Mouse (Mus musculus): ENCODE data around the gene Gm21970.
A peak's percentile ranks its signal among the peaks of the same experiment; 100 is the strongest.

Gm21970 gene

DNA sequence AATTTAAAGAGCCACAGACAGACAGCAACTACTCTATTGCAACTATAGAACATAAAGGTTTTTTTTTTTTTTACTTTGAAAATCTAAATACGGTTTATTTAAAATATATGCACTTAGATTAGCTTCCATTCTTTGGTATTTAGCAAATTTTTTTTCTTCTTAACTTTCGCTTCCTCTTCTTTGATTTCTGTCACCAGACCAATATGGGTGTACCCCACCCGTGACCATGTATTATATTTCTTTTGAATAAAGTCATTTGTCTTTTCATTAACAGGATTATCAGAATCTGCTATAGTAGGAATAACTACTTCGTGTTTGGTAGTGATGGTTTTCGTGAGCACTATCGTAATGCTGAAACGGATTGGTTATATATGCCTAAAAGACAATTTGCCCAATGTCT lies 7.4 kb downstream of the Gm21970 start:
- no peak for DNase-seq (ENCODE audit: extremely low read depth, insufficient read length, low spot score)

DNA sequence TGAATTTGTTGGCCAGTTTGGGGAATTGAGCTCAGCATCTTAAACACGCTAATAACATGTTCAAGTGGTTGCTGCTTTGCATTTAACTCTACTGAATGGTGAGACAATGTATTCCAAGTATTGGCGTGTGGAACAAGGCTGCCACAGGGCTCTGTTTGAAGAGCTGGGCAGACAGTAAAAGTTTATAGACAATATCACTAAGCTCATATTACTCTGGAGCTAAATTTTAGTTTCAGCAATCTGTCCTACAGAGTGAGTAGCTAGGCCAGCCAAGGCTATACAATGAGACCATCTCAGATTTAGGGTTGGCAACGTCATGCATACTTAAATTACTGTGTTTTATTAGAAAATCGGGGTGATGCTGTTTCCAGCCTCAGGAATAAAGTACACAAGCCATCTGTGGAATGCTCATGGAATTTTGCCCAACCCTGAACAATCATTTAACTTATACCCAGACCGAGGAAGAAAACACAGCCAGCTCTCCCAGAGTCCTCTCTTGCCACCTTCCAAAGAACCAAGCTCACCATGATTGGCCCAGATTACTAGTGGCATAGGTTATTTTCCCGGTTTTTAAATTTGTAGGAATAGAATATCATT lies 10.1 kb downstream of the Gm21970 start:
- DNase-seq (ENCODE audit: extremely low read depth, insufficient read length, low spot score): no peak

DNA sequence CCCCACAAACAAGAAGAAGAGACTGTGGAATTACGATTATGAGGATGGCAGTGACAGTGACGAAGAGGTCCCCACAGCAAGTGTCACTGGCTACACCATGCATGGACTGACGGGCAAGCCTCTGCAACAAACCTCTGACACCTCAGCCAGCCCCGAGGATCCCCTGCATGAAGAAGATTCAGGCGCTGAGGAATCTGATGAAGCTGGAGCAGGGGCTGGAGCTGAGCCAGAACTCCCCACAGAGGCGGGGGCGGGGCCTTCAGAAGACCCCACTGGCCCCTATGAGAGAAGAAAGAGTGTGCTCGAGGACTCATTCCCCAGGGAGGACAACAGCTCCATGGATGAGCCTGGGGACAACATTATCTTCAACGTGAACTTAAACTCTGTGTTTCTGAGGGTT lies 12.3 kb downstream of the Gm21970 start:
- no peak for DNase-seq (ENCODE audit: extremely low read depth, insufficient read length, low spot score)

DNA sequence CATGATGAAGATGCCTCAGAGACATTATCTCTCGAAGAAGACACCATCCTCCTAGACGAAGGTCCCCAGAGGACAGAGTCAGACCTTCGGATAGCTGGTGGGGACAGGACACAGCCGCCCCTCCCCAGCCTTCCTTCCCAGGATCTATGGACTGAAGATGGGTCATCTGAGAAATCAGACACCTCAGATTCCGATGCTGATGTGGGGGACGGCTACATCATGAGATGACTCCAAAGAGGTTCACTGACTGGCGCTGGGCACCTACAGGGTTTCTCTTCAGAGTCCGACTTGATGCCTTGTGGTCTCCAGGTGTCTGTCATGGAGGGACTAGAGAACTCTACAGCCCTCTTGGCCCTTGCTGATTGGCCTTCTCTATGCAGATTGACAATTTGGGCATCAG lies 12.7 kb downstream of the Gm21970 start:
- no peak for DNase-seq (ENCODE audit: extremely low read depth, insufficient read length, low spot score)

DNA sequence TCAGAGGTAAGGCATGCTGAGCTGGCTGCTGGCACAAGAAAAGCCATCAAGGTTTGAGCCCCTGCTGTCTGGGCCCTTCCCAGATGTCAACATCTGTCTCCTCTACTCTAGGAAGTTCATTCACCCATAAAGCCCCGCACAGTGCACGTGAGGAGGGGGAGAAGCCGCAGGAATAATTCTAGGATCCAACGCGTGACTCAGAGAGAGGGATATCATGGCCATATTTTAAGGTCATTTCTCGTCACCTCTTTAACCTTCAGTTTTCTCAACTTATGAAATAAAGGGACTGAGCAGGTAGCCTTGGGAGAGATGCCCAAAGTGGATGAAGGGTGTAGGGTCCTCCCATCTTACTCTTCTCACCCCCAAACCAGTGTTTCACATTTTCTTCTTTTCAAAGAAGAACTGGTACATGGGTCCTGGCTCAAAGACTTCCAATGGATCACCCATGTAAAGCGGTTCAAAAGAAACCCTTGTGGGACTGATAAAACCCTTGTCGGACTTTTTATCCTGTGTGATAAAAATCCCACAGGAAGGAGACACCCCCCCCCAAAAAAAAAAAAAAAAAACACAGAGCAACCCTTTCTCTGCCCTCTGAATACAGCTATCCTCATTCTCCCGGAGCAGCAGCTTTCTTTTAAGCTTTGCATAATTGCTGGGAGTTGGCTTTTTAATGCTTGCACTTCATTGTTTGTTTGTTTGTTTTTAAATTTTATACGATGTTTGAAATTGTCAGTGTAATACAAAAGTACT lies 13.5 kb downstream of the Gm21970 start:
- no peak for DNase-seq (ENCODE audit: extremely low read depth, insufficient read length, low spot score)

DNA sequence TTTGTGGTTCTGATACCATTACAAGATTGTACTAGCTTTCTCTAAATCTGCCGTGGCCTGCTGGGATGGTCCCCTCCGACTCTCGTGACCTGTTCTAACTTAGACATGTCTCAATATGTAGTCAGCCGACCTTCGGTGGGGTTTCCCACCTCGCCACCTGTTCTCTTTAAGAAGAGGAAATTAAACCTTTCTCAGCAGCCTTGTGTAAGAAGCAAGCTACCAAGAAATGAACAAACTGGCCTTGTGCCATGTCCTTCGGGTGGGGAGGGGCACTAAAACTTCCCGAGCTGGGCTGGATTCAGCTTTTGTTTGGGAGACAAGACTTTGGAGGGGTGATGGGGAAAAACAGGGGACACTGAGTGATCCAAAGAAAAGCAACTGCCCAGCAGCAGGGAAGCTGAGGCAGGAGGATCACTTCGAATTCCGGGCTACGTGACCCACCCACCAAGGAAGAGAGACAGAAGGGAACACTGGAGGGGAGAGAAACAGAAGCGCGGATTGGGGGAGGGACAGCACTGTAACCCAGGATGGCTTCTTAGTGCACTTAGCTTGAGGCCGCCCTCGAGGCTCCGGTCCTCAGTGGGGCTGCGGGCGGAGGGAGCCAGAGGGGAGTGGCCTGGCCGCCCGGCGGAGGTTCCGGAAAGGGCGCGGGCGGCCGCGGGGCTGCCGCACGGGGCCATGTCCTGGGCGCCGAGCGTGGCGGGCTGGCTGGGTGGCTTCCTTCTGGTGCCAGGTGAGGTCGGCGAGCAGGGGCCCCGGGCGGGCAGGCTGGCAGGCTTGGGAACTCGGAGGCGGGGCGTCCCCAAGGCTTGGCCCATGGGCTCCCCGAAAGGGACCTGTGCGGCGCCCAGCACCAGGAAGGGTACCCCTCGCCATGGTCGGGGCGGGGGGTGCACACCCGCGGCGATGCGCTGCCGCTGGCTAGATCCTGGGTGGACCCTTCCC lies 14.4 kb downstream of the Gm21970 start, which contains the start of gene Il10rb:
Gene Il10rb (plus strand): TSS at position 525 of the 945 bp plus-strand sequence.
- DNase-seq (ENCODE audit: extremely low read depth, insufficient read length, low spot score): peak; percentile 83

DNA sequence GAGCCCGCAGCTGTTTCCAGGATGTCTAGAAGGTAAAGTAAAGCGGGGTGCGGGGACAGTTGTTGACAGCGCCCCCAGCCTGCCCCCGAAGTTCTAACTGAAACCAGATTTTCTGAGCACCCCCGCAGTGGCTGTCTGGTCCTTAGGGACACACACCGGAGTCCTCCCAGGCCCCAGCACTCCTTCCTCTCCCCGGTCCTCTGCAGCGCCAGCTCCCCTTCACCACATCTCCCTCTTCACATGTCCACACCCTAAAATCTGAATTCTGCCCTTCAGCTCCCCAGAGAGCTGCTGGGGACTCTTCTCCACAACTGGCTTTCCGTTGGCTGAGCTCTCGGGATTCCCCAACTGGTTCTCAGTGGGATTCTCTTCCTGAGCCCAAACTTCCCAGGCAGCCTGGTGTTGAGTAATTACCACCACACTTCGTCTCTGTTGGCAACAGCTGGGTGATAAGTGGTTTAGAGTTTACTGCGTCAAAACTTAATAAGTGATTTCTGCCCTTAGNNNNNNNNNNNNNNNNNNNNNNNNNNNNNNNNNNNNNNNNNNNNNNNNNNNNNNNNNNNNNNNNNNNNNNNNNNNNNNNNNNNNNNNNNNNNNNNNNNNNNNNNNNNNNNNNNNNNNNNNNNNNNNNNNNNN lies 15.2 kb downstream of the Gm21970 start:
- DNase-seq (ENCODE audit: extremely low read depth, insufficient read length, low spot score): no peak

DNA sequence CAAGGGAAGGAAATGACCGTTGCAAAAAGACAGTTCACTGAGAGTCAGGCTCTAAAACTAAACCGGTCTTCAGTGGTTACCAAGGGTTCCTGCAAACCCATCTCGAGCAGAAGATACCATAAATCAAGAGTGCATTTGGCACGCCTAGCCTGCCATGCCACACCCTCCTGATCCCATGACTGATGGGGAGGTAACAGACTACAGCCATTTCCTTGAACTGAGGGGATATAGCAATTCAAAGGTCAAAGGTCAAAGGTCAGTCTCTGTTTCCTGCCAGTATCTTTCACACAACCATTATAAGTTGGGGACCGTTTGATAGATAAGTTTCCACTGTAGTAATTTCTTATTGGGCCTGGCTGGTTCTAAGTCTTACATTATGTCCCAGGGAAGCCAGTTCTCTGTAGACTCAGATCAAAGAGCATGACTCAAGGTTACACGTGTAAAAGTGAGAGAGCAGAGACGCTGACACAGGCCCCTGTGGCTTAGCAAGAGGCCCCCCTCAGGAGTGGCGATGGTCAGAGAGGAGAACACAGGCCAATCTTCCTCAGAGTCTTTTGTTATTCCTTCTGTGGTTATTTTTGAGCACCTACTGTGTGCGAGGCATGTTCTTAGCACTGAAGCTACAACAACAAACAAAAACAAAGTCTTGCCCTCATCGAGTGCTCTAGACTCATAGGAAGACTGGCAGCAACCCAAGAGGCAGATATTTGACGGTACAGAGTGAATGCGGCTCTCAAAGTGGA lies 21.8 kb downstream of the Gm21970 start:
- no peak for DNase-seq (ENCODE audit: extremely low read depth, insufficient read length, low spot score)

DNA sequence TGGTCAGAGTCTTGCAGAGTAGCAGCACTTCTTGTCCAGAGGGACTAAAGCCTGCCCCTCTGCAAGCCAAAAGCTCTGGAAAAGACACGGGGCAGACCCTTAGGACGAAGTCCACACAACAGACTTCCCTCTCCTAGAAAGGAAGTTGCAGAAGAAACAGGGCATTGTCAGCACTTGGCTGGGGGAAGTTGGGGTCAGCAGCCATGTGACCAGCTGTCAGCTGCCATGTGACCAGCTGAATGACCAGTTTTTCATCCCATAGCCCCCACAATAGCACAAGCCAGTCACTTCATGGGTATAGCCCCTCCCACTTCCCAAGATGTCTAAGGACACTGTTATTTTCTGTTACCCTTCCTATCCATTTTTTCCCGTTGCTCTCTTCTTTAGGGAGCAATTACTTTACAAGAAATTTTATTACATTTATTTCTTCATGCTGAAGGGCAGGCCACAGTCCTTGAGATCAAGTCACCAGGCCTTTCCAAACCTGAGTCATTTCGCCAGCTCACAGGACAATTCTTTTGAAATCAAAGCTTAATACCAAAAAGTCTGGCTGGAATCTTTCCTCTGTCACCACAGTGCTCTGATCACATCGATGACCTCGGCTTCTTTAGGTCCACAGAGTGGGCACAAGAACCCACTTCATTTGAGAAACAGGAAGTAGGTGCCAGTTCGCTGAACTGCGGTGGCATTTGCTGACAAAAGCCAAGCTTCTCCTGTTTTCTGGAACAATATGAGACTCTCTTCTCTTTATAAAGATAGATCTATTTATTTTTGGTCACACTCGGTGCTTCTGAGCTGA lies 24.1 kb downstream of the Gm21970 start:
- DNase-seq (ENCODE audit: extremely low read depth, insufficient read length, low spot score): no peak

DNA sequence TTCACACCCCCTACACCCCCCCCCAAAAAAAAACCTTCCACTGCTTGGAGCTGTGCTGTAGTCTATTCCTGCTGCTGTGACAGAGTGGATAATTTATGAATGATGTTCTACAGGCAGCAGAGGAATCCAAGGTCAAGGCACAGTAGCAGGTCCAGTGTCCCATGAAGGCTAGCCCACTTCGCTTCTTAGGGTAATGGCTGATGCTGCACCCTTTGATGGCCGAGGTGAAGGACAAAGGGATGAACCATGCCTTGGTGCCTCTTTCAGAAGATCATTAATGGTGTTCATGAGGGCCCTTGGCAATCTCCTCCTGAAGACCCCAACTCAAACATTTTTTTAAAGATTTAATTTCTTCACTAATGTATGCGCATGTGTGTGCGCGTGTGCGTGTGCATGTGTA lies 24.8 kb downstream of the Gm21970 start:
- no peak for DNase-seq (ENCODE audit: extremely low read depth, insufficient read length, low spot score)

DNA sequence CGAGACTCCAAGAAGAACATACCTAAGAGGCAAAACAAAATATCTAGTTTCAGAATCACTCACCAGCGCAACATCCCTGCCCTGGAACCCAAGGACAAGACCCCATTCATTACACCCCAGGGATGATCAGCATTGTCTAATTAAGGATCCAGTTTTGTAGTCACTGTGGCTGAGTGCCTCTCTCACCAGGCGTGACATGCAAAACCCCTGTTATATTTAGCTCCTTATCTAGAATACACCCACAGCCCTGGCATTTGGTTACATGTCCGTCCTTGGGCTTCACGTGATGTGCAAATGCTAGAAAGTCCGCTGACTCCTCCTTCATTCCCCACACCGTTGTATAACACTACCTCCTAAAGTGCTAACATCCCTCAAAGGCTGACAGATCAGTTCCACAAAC lies 25.4 kb downstream of the Gm21970 start:
- DNase-seq (ENCODE audit: extremely low read depth, insufficient read length, low spot score): no peak

DNA sequence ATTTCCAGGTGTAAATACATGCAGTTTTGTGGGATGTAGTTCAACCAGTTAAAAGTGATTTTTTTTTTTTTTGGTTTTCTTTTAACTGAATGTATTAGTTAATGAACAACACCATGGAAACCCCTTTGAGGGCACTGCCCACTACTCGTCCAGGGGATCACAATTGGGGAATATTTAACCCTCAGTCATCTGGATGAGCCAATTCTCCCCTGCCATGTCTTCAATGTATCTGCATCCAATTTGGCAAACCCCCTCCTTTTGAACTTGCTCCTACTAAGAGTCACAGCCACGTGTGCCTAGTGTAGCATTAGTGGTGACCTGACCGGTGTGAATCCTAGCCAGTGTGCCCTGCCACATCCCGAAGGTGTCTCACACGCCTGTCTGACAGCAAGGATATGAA lies 27.0 kb downstream of the Gm21970 start:
- DNase-seq (ENCODE audit: extremely low read depth, insufficient read length, low spot score): no peak

DNA sequence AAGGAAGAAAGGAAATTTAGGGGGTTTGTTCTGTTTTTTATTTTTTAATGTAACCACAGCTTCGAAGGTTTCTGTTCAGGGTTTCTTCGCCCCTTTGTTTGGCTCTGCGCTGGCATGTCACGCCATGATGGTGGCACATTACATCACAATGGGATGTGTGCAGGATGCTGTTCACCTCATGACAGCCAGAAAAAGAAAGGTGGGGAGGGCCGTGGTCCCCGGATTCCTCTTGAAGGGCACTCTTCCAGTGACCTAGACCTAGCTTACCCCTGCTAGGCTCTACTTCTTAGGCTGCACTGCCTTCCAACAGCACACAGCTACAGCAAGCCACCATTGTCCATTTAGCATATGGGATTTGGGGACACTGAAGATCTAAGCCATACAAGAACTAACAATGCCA lies 34.3 kb downstream of the Gm21970 start:
- no peak for DNase-seq (ENCODE audit: extremely low read depth, insufficient read length, low spot score)

DNA sequence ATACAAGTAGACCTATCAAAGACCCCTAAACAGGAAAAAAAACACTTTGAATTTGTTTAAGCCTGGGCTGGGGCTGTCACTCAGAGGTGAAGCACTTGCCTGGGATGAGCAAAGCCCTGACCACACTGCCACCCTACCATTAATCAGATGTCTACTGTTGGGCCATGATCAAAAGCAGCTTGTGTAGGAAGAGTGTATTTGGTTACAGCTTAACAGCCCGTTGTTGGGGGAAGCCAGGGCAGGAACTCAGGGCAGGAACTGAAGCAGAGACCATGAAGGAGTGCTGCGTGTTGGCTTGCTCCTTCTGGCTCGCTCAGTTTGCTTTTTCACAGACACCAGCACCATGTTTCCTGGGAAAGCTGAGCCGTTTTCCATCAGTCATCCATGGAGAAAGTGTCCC lies 35.1 kb downstream of the Gm21970 start:
- no peak for DNase-seq (ENCODE audit: extremely low read depth, insufficient read length, low spot score)

DNA sequence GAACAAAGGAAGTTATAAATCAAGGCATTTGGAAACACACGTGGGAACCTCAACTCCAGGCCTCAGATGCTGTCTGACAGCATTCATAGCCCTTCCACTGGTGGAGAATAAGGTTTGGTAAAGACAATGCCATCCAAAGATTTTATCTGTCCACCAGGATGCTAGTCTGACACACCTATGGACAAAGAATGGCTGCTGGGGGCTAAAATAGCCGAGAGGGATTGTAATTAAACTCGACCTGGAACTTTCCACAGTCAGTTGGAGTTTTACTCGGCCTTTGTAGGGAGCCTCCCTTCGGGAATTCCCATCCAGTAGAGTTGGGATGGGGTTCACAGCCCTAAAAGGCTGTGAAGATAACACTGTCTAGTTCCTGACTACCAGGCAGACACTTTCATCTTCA lies 35.9 kb downstream of the Gm21970 start:
- DNase-seq (ENCODE audit: extremely low read depth, insufficient read length, low spot score): no peak

DNA sequence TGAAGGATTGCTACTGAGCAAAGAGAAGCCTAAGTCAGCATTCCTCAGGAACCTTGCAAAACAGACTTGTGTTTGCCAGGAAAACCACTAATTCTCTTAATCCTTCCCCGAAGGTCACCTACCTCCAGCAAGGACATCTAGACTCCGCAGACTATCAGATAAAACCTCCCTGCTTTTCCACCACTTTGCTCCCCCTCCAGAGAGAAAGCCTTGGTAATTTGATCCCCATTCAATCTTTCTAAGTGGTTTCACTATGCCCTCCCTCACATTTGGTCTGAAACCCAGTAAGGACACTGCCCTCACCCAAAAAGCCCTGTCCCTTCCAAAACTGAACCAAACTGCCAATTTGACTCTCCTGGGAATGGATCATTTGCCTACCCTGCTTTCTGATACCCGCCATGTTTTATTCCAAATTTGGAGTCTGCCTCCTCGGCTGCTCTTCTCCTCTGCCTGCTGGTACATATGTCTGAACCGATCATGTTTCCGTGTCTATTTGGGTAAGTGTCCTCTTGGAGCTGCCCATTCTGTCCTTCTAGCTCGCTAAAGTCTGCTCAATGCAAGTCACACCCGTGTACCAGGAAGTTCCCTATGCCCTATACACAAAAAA lies 36.8 kb downstream of the Gm21970 start:
- no peak for DNase-seq (ENCODE audit: extremely low read depth, insufficient read length, low spot score)

DNA sequence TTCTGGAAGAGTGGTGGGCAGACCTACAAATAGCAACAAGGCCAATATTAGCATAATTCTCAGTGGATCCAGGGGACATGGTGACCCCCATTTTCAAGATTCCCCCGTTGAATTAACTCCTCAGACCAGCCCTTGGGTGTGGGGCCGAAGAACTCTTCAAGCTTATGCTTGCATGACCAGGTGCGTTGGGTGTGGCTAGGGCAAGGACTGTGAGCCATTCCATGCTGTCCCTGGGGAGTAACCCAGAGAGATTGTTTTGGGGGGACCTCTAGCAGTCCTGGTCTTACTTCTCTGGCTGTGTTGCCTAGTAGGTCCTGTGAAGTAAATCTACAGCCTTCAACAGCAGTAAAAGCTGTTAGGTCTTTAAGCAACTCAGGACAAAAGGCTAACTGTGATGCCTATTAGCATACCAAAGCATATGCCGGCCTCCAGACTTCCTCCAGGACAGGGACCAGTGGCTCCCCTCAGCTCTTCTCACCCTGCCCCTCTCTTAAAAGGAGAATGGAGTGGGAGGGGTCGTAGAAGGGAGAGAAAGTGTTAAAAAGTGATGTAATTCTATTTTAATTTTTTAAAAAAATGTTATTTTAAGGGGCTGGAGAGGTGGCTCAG lies 41.3 kb downstream of the Gm21970 start:
- DNase-seq (ENCODE audit: extremely low read depth, insufficient read length, low spot score): no peak

DNA sequence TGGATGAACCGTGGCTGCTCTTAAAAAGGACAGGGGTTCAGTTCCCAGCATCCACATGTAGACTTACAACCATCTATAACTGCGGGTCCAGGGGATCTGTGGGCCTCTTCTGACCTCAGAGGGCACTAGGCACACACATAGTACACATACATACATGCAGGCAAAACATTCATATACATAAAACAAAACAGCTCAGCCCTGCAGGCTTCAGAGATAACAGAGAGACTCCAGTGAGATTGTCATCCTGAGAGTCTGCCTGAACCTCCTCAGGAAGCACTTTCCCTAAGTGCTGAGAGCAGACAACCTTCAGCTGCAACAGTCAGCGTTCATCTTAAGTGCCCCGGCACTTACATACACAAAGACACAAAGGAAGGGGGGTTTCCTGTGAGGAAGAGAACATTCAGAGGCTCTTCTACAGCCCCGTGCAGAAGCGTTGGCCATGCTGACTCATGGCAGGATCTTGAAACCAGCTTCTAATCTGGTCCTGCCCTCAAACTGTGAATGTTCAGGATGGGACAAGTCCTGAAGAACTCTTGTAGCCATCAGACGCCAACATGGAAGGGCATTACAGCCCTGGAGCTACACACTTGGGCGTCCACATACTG lies 41.9 kb downstream of the Gm21970 start:
- DNase-seq (ENCODE audit: extremely low read depth, insufficient read length, low spot score): no peak
